Comparison of ENCODE assay signal across 10 mouse cellular contexts in genomic region chr12:31608138-31608537, GRCm38 (mm10). TPM values are rescaled to one million over a fixed set of nuclear protein-coding genes. Genes with fewer than 3 reads are reported as not detected.
"Had no signal": no experiment of that assay in that cellular context is flagged by ENCODE, and none has a peak within 500 bp of the region (broad histone marks: within the 10 kb centered on the region; RNA-seq: fewer than 3 reads in every experiment).

No protein-coding gene starts in this region.

- DNase-seq: liver, postnatal 0 days; lung, adult 2 months; lung, postnatal 14 days; lung, postnatal 4 days; right cerebral cortex, postnatal 14 days; thymus, adult 2 months; thymus, postnatal 25 days; thymus, postnatal 4 days had no signal

RNA-seq across cellular contexts. Expression of gene Slc26a4, which starts 48.4 kb away (rescaled TPM):
- total RNA-seq: monocyte, adult 5-6 weeks; neutrophil, adult 5-6 weeks had no signal
